Mouse (Mus musculus) spleen, adult 2 months (tissue): Measurements from ENCODE around the gene Mrm2.

Source experiments
- CTCF ChIP-seq: fragments of 200-500 bp; IDR thresholded peaks from 2 replicates; pipeline ENCODE4 v1.5.1; 2011; ENCODE audit warnings: mild to moderate bottlenecking, inconsistent platforms; ENCODE audit not compliant: insufficient read depth, insufficient read length, insufficient replicate concordance; ENCODE audit errors: extremely low read depth
- POLR2A ChIP-seq: fragments of 200-500 bp; IDR thresholded peaks from 2 replicates; pipeline ENCODE4 v1.6.1; 2011; ENCODE audit warnings: low read depth, low read length, inconsistent platforms

DNA sequence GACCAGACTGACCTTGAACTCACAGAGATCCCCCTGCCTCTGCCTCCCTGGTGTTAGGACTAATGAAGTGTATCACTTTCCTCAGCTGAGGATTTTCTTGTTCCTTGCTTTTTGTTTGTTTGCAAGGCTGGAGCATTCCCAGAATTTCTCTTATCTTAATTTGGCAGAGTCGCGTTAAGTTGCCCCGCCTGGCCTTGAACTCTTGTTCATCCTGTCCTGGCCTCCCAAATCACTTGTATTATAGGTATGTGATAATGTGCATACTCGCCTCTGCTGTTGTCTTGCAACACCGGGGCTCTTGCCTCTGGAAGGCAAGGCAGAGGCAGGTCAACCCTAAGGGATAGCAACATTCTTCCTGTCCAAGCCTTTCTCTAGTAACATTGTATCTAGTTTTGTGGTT, 7.6 kb downstream of the Mrm2 start:
- no peak for TF ChIP-seq CTCF
- no peak for TF ChIP-seq POLR2A
